Mouse (Mus musculus) splenic B cell, adult 2 months (primary cell): Measurements from ENCODE around the gene Etnk1.
"Not testable (repeated sequence)": the region's sequence is repeated elsewhere in the genome, so short reads cannot be mapped to it uniquely, and the experiment has no call there.

Source experiments
- DNase-seq: peaks from one replicate; pipeline ENCODE4 v3.0.0-alpha.2; 2011; ENCODE audit warnings: low read depth, low spot score
- H3K27me3 ChIP-seq: 2 replicates; pipeline ENCODE4 v1.6.1; 2012; ENCODE audit warnings: mild to moderate bottlenecking, low read length, moderate library complexity, mixed read lengths; ENCODE audit not compliant: control insufficient read depth, poor library complexity, insufficient read depth, severe bottlenecking
- H3K36me3 ChIP-seq: 2 replicates; pipeline ENCODE4 v1.6.1; 2012; ENCODE audit warnings: mild to moderate bottlenecking, low read length, moderate library complexity, mixed read lengths; ENCODE audit not compliant: control insufficient read depth, poor library complexity, insufficient read depth, severe bottlenecking

Gene Etnk1

DNA sequence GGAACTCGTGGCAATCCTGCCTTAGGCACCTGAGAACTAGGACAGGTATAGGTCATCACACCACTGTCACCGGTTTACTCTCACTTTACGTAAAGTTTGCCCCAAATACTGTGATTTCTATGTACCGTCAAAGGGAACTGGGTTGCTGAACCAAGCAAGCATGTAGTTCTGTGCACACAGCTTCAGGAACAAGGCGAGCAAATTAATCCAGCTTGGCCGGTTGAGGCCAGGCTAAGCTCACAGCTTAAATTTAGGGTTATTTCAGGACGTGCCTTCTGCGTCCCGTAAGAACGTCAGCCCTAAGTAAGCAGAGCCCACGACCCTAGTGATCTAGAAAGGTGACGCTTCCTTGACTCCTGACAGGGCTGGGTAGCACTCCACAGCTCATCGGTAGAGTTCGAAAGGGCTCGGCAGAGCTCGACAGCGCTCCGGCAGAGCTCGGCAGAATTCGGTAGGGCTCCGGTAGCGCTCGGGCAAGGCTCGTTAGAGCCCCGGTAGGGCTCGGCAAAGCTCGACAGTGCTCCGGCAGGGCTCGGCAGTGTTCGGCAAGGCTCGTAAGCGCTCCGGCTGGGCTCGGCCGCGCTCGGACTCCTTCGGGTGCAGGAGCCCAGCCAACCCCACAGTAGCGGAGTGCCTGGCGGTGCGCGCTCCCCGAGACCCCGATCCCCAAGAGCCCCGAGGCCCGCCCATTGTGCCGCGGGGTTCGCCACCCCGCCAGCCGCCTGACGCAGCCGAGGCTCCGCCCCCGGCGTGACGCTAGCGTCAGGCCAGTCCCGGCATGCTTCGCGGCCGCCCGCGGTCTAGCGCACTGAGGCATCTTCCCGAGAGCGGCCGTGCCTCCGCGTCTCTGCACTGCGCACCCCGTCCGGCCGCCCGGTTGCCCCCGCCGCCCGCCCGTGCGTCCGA is at the start of gene Etnk1:
TSS of gene Etnk1 (plus strand) at position 770 of the 906 bp plus-strand sequence.
- DNase-seq: peak; percentile 98
- Histone ChIP-seq H3K36me3 (peaks cover 3% of the 10 kb centered on the region; the same call in 1 of the 2 replicates), H3K27me3 (no peaks in the 10 kb centered on the region)

DNA sequence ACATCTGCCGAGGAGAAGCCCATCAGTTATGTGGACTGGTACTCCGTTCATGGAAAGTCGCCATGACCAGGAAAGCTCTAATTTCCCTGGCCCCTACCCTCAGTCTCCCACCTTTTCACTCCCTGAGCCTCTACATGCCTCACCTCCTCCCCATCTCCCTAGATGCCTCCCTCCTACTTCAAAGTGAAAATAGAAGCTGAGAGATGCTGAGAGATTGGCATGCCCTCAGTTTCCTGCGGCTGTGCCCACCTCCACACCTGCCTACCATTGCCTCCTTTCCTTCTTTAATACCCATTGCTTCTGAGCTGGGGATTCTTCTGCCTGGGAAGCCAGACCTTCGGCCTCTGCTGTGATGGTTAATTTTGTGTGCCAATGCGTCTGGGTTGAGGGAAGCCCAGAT is 47.7 kb upstream of the Etnk1 start:
- H3K36me3 ChIP-seq: no peaks in the 10 kb centered on the region
- DNase-seq: no peak
- H3K27me3 ChIP-seq: no peaks in the 10 kb centered on the region

DNA sequence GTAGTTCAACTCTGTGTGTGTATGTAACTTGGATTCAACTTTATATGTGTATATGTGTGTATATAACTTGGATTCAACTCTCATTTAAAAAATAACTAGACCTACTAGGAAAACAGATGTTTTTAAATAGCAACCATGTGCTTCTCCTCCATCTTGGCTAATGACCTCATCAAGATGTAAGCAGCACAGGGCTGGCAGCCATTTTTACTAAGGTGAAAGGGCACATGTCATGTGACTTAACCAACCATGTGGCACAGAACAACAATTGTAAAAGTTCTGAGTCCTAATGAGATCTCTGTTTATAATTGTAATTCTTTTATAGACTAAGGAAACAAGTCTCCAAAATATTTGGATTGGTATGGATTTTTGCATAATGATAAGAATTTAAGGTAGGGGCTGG is 41.3 kb upstream of the Etnk1 start:
- H3K27me3 ChIP-seq: no peaks in the 10 kb centered on the region
- DNase-seq: no peak

DNA sequence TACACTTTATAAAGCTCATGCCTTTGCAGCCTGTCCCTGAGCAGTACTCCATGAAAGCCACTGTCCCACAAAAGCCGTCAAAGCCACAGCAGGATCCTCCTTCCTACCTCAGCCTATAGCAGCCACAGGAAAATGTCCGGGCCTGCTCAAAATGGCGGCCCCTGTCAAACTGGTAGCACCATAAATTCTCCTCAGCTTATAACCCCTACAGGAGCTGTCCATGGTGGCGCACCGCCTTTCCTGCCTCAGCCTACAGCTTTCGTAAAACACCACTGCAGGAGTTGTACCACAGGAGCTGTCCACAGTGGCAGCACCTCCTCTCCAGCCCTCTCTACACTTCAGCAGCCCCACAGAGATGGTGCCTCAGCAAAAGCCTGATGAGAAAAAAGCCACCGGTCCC is 37.6 kb upstream of the Etnk1 start:
- Histone ChIP-seq H3K27me3 (no peaks in the 10 kb centered on the region), H3K36me3 (no peaks in the 10 kb centered on the region)
- no peak for DNase-seq

More for the DNA sequence above, 41.3 kb upstream of the Etnk1 start:
- H3K36me3 ChIP-seq: no peaks in the 10 kb centered on the region

DNA sequence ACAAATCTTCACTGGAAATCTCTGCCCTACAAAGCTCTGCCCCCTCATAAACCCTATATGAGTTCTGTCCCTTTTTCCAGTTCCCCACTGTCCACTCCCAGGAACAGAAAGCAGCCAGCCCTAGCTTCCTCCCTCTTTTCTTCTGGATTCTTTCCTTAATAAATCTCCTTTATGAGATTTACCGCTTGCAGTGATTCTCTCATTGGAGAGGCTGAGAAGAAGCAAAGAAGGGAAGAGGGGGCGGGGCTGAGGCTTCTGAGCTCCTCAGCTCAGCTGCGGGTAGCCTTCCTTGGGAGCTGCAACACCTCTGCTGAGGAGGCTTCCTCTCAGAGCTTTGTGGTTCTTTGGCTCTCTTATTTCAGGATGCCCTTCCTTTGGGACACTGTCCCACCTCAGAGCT is 37.1 kb upstream of the Etnk1 start:
- Histone ChIP-seq H3K27me3 (no peaks in the 10 kb centered on the region), H3K36me3 (no peaks in the 10 kb centered on the region)
- no peak for DNase-seq

- peak; percentile 30 for DNase-seq
- Histone ChIP-seq H3K27me3 (no peaks in the 10 kb centered on the region), H3K36me3 (no peaks in the 10 kb centered on the region)
These were observed 36.6 kb upstream of the Etnk1 start for GRCm38 (mm10) chr6:143130411-143130810.

- no peak for DNase-seq
- Histone ChIP-seq H3K36me3 (no peaks in the 10 kb centered on the region), H3K27me3 (no peaks in the 10 kb centered on the region)
These were observed 34.9 kb upstream of the Etnk1 start for GRCm38 (mm10) chr6:143131895-143132652.

- no peak for DNase-seq
- H3K36me3 ChIP-seq: no peaks in the 10 kb centered on the region
- no peaks in the 10 kb centered on the region for H3K27me3 ChIP-seq
These were observed 33.9 kb upstream of the Etnk1 start for GRCm38 (mm10) chr6:143133150-143133549.

- no peaks in the 10 kb centered on the region for H3K36me3 ChIP-seq
- DNase-seq: no peak
These were observed 31.9 kb upstream of the Etnk1 start for GRCm38 (mm10) chr6:143135097-143135496.

DNA sequence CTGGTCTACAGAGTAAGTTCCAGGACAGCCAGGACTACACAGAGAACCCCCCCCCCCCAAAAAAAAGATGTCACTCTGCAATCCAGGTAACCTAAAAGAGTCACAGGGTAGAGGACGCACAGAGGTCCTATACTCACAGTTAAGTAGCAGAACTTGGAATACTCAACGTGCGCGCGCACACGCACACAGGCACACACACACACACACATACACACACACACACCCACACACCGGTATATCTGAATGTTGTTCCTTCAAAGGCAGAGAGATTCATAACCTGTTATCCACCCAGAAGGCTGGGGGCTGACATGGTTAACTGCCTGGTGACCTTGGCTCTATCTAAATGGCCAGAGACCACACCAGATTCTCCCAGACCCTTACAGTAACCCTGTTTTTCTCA is 30.3 kb upstream of the Etnk1 start:
- no peaks in the 10 kb centered on the region for H3K36me3 ChIP-seq
- no peaks in the 10 kb centered on the region for H3K27me3 ChIP-seq
- no peak for DNase-seq

More at GRCm38 (mm10) chr6:143135097-143135496, 31.9 kb upstream of the Etnk1 start:
- H3K27me3 ChIP-seq: no peaks in the 10 kb centered on the region

- no peak for DNase-seq
- H3K27me3 ChIP-seq: no peaks in the 10 kb centered on the region
- H3K36me3 ChIP-seq: no peaks in the 10 kb centered on the region
These were observed 29.7 kb upstream of the Etnk1 start for GRCm38 (mm10) chr6:143137341-143137740.

DNA sequence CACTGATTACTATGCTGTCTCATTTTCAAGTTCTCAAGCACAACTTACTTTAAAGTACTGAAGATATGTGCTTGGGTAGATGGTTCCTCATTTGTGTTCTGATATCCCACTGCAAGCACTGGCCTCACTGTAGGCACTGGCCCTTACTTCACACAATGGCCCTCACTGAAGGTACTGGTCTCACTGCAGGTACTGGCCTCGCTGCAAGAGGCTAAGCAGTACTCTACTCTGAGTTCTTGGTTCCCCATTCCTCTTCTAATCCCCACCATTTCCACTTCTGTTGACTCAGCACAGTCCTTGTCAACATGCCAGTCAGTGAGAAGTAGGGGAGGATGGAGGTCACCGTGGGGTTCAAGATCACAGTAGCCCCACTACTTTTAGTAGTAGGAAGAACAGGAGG is 27.6 kb upstream of the Etnk1 start:
- H3K27me3 ChIP-seq: no peaks in the 10 kb centered on the region

GRCm38 (mm10) chr6:143140884-143141283 is 26.1 kb upstream of the Etnk1 start:
- Histone ChIP-seq H3K27me3 (no peaks in the 10 kb centered on the region), H3K36me3 (no peaks in the 10 kb centered on the region)
- no peak for DNase-seq

More for the DNA sequence above, 27.6 kb upstream of the Etnk1 start:
- no peak for DNase-seq
- H3K36me3 ChIP-seq: no peaks in the 10 kb centered on the region

GRCm38 (mm10) chr6:143141624-143142592 is 25.1 kb upstream of the Etnk1 start:
- not testable (repeated sequence) for H3K27me3 ChIP-seq, H3K36me3 ChIP-seq, DNase-seq
